Mouse (Mus musculus) testis, postnatal 14 days (tissue): Measurements from ENCODE around the gene Pramef20.
A peak's percentile ranks its signal among the peaks of the same experiment; 100 is the strongest.
"Not testable (repeated sequence)": the region's sequence is repeated elsewhere in the genome, so short reads cannot be mapped to it uniquely, and the experiment has no call there.

Experiments
- DNase-seq: peaks from one replicate; pipeline ENCODE4 v3.0.0; 2021; ENCODE audit warnings: low spot score

Gene Pramef20

GRCm38 (mm10) chr4:144377911-144378310, at the start of gene Pramef20:
Pramef20 (minus strand) TSS chr4:144377933.
- no peak for DNase-seq

- DNase-seq, result no peak
These were observed 46.9 kb upstream of the Pramef20 start for GRCm38 (mm10) chr4:144424590-144424989.

- no peak for DNase-seq
These were observed 42.9 kb upstream of the Pramef20 start for GRCm38 (mm10) chr4:144420644-144421043.

- DNase-seq, result peak; percentile 61
These were observed 30.6 kb upstream of the Pramef20 start, which contains the start of gene Pramef12 for GRCm38 (mm10) chr4:144408290-144408689. Pramef12 (minus strand) TSS chr4:144408464.

- no peak for DNase-seq
These were observed 28.5 kb upstream of the Pramef20 start for GRCm38 (mm10) chr4:144406261-144406660.

- DNase-seq, result peak; percentile 69
These were observed 26.8 kb upstream of the Pramef20 start for GRCm38 (mm10) chr4:144404456-144405086.

- DNase-seq, result no peak
These were observed 25.0 kb upstream of the Pramef20 start for GRCm38 (mm10) chr4:144402712-144403111.

GRCm38 (mm10) chr4:144396316-144396715, 18.6 kb upstream of the Pramef20 start:
- no peak for DNase-seq

- not testable (repeated sequence) for DNase-seq
These were observed 20.1 kb downstream of the Pramef20 start, which contains the start of gene Gm13119 for GRCm38 (mm10) chr4:144357642-144358041. Gm13119 (plus strand) TSS chr4:144357942.

- not testable (repeated sequence) for DNase-seq
These were observed 41.9 kb downstream of the Pramef20 start for GRCm38 (mm10) chr4:144335856-144336255.

- not testable (repeated sequence) for DNase-seq
These were observed 47.8 kb downstream of the Pramef20 start, which contains the start of gene Gm13128 for GRCm38 (mm10) chr4:144329949-144330348. Gm13128 (plus strand) TSS chr4:144330249.
